Mouse (Mus musculus) NIH3T3 (cell line): Measurements from ENCODE around the gene Adamts20.
"Not testable (repeated sequence)": the region's sequence is repeated elsewhere in the genome, so short reads cannot be mapped to it uniquely, and the experiment has no call there.

Experiments used
- DNase-seq: peaks from one replicate; pipeline ENCODE4 v3.0.0-alpha.2; 2012; ENCODE audit warnings: low read depth

The Adamts20 gene

GRCm38 (mm10) chr15:94444437-94445136, 20.6 kb downstream of the Adamts20 start:
- DNase-seq = no peak

DNA sequence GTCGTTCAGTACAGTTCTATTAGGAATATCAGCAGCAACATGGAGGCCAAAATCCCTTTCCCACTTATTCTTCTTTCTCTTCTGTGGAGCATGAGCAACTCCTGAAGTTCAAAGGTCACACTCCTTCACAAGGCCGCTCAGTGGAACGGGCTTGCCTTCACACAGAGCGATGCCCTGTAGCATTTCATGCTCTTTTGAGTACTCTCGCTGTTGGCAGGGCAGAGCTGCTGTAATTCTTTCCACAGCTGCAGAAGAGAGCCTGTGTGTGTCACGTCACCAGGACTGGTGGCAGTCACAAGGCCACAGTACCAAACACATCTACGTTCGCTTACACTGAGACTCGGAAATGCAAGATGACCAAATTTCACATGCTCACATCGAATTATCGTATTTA, 21.2 kb downstream of the Adamts20 start:
- DNase-seq = no peak

GRCm38 (mm10) chr15:94443025-94443424, 22.2 kb downstream of the Adamts20 start:
- DNase-seq = no peak

DNA sequence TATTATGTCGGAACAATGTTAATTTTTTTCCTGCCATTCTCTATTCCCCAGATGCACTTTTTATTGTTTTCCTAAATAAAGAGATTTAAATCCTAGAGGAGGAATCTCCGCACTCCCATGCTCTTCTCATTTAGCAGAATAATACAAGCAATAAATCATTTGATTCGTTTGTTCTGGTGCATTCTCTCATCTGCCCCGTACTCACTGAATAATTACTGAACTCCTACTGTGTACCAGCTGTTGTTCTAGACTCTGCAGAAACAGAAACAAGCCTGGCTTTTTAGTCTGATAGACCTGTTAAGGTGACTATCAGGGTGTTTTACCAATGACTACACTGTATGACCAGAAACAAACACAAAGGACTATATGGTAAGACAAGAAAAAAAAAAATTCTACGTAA, 29.7 kb downstream of the Adamts20 start:
- no peak for DNase-seq

GRCm38 (mm10) chr15:94430681-94431405, 34.4 kb downstream of the Adamts20 start:
- no peak for DNase-seq

DNA sequence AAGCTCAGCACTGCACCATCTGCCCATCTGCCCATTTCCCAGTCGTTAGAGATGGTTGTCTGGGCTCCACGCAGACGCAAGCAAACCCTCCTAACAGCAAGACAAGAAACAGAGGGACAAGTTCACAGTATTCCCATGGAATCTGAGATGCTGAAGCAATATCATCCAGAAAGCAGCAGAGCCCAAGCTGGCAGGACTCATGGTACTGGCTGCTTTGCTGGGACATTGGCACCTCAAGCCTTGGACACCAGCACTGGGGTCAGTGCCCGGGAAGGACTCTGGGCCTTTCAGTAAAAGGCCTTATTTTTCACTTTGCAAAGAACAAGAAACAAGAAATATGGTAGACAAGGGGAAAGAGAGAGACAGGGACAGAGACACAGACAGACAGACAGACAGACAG, 36.5 kb downstream of the Adamts20 start:
- DNase-seq = no peak

- DNase-seq = no peak
Measured at GRCm38 (mm10) chr15:94427482-94428214, 37.6 kb downstream of the Adamts20 start.

GRCm38 (mm10) chr15:94420526-94420925, 44.7 kb downstream of the Adamts20 start:
- DNase-seq = no peak

- no peak for DNase-seq
Measured at GRCm38 (mm10) chr15:94419167-94419566, 46.1 kb downstream of the Adamts20 start.

DNA sequence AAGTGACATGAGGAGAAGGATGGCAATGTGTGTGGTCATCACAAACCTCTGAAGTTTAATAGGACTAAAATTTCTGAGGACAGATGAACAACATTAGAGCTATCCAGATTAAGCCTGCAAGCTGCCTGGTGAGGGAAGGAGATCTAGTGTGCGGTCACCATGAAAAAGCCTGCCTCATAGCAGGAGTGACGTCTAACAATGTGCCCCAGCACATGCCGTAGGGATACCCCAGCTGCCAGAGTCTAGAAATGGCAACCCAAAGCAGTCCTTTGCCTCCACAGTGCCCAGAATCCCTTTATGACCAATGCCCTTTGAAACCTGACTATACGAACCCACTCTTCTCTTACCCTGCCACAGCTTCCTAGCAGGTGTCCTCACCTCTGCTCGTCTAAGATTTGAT, 46.8 kb downstream of the Adamts20 start:
- DNase-seq = no peak

DNA sequence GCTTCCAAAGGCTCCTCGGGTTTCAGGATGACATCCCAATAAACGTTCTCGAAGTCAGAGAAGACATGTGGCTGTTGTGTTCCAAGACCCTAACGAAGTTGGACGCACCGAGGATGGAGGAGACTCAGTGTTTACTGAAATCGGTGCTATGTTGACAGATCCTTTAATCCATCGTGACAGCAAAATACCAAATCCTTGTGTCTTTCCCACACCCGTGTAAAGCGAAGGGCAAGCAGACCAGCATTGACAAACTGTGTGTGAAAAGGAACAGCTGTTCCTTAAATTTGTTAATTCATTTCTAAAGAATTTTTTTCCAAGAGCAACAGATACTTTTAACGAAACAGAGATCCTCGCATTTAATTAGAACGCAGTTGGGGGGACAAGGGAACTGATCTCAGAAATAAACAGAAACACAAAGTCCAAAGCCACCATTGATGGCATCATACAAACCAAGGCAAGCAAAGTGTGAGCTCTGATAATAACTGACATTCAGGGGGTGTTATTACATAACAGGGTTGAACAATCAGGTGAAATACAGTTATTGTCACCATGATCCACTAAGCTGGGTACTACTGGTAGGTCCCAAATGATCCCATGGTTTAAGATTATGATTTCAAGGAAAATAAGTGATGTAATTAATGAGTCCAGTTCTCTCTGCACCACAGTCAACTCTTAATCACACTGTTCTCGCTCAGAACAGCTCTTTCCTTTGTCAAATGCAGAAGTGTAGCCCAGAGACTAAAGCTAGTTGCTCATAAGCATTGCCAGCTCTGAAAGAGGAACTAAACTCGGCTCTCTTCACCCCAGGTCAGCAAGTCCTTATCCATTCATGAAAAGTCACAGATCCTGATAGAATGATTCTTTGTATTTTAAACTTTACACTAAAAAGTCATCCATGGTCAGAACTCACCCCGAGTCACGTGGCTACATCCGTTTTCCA, 47.7 kb downstream of the Adamts20 start:
- no peak for DNase-seq

DNA sequence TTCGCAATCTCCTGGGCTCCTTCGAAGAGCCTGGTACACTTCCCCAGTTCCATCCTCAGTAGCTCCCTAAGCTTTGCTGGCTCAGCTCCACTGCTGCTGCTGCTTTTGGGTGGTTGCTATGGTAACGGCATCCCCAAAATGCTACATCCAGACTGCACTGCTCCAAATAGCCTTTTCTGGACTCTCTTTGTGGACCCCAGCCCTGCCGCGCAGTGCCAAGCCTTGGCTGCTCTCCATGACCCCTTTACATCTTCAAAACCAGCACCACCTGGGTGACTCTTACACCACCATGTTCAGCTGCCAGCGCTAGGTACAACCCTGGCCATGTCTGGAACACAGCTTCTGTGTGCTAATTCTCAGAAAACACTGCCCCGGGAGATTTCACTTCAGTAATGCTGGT, 55.4 kb downstream of the Adamts20 start:
- DNase-seq = no peak

GRCm38 (mm10) chr15:94406364-94406763, 58.9 kb downstream of the Adamts20 start:
- DNase-seq = no peak

GRCm38 (mm10) chr15:94404071-94404545, 61.1 kb downstream of the Adamts20 start:
- no peak for DNase-seq

- no peak for DNase-seq
Measured at GRCm38 (mm10) chr15:94403461-94404070, 61.7 kb downstream of the Adamts20 start.

DNA sequence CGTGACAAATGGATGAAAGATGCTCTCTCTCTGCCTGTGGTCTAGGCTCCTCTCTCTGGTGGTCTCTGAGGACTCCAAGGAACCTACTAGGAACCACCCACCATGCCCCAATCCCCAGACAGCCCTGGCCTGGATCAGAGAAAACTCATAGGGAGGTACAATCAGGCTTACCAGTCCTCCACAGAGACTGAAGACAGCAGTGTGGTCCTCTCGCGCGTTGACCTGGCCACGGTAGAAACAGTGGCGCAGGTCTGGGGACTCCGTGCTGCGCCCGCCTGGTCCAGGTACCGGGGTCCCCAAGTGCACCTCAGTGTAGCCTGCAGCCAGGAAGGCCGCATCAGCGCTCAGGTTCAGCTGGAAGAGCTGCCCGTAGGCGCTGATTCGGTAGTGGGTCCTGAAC, 62.2 kb downstream of the Adamts20 start:
- DNase-seq = no peak

GRCm38 (mm10) chr15:94392737-94393136, 72.5 kb downstream of the Adamts20 start:
- DNase-seq = no peak

DNA sequence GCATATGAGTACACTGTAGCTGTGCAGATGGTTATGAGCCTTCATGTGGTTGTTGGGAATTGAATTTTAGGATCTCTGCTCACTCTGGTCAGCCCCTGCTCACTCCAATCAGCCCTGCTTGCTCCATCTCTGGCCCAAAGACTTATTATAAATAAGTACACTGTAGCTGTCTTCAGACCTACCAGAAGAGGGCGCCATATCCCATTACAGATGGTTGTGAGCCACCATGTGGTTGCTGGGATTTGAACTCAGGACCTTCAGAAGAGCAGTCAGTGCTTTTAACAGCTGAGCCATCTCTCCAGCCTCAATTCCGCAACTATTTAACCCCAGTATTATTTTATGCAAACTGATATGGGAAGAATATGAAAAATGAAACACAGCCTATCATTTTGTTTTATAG, 75.1 kb downstream of the Adamts20 start:
- not testable (repeated sequence) for DNase-seq

- peak; percentile 5 for DNase-seq
Measured at GRCm38 (mm10) chr15:94379425-94379824, 85.8 kb downstream of the Adamts20 start.

DNA sequence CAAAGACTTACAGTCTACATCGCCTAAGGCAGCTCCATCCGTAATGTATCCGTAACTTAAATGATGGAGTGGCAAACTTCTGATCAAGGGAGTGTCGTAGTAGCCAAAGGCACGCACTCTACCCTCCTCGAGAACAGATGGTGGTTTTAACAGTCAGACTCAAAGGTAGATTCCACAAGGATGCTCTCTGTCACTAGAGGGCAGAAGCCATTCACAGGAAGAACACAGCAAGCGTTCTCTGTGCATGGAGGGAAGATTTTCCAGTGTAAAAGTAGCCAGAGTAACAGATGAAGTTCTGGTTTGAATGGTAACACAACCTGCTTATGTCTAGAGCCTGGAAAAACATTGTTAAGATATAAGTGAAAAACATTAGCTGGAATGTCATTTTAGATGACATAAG, 92.7 kb downstream of the Adamts20 start:
- DNase-seq = peak; percentile 10

DNA sequence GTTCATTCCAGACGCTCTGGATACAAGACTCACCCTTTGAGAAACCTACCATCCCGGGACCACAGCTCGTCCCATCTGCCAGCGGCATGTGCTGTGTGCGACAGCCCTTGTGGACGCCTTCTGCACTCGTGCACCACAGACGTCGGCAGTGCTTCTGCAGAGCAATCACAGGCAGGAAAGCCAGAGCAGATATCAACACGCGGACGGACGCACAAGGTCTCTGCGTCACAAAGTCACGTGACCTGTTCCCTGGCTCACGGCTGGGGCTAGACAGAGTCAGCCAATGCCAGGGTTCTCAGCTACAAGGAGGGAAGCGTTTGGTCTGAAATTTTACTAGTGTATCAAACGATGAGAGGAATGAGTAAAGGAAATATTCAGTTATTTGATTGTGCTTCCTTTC, 116.2 kb downstream of the Adamts20 start:
- no peak for DNase-seq
